Comparison of ENCODE assay signal across 8 mouse cellular contexts in the genomic region with DNA sequence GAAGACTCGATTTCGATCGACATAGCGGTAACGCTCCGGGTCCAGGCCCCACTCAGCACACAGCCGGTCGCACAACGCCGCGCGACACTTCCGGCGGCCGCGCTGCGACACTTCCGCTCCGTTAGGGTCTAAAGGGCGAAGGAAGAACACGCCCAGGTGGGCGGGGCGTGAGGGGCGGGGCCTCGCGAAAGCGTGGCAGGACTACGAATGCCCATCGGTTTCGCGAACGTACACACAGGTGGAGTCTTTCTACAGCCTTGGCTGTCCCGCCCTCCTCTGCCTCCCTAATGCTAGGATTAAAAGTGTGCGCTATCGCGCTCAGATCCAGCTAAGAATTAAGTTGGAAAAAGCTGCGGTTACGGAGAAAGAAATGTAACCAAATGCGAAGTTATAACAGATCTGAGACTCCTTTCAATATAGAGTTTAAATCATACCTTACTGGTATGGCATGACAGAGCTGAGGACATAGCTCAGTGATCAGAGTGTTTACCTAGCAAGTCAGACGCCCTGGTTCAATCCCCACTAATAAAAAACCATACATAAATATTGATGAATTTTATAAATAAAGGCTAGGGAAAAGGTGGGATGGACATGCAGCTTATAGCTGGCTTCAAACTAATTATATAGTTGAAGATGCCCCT. TPM values are rescaled to one million over a fixed set of nuclear protein-coding genes. Genes with fewer than 3 reads are reported as not detected.
DNase-seq lines count a peak whose midpoint lies in the region; ATAC-seq lines count a peak whose summit lies in the region.

A gene (minus strand): TSS at position 144 of the 641 bp plus-strand sequence.

- H3K4me3 ChIP-seq in intestine, embryonic 14.5 days (ENCODE audit: low read depth, low read length), result peak within 1 kb of the TSS; percentile 100

- no peaks in the 10 kb centered on the region; the same call in 1 of the 2 replicates for H3K4me1 ChIP-seq in intestine, embryonic 14.5 days (replicated peaks; ENCODE audit: control insufficient read depth, insufficient read depth, low read length)

- H3K27me3 ChIP-seq in intestine, embryonic 14.5 days (replicated peaks; ENCODE audit: control insufficient read depth, insufficient read depth, low read length), result 0 out of 2 replicates have a peak, but pooled peaks cover 3% of the 10 kb centered on the region

- WGBS in intestine, embryonic 14.5 days, result under 1% methylated on average over 40 of the region's 40 CpGs

- H3K4me2 ChIP-seq in intestine, embryonic 14.5 days (ENCODE audit: low read length), result peak within 1 kb of the TSS; percentile 66

- intact Hi-C loops in left cerebral cortex, postnatal 14 days (cut with DNase I), result no loop called here

- H3K36me3 ChIP-seq in intestine, embryonic 14.5 days (ENCODE audit: control insufficient read depth, insufficient read depth, low read length), result peaks cover 28% of the 10 kb centered on the region

- H3K9me3 ChIP-seq in intestine, embryonic 14.5 days (ENCODE audit: control insufficient read depth, low read length), result no peaks in the 10 kb centered on the region

- H3K27ac ChIP-seq in intestine, embryonic 14.5 days (ENCODE audit: low read depth), result peak within 1 kb of the TSS; percentile 69

- peak; percentile 97 to 98 for DNase-seq in adrenal gland, adult (ENCODE audit: inconsistent age in 2 of 2, low spot score in 1 of 2)
- peak; percentile 97 for DNase-seq in embryo, embryonic 10.5 days (ENCODE audit: low spot score)
- DNase-seq in gastrocnemius, postnatal 25 days, result peak; percentile 95
- peak; percentile 99 for DNase-seq in intestine, embryonic 14.5 days (ENCODE audit: low spot score)
- peak; percentile 96 for DNase-seq in left cerebral cortex, postnatal 14 days (ENCODE audit: low spot score in 2 of 2)
- peak; percentile 98 for DNase-seq in mesoderm, embryonic 11.5 days (ENCODE audit: low read depth, low spot score)
- peak; percentile 95 to 96 for DNase-seq in right cerebral cortex, postnatal 36 days (ENCODE audit: low spot score in 2 of 2)
- DNase-seq in yolk sac, embryonic 10.5 days (ENCODE audit: low spot score), result peak; percentile 95

- peak; percentile 98 for ATAC-seq in intestine, embryonic 14.5 days (replicated peaks; ENCODE audit: low FRiP score, low TSS enrichment, low read depth)

- peak within 1 kb of the TSS; percentile 89 for H3K9ac ChIP-seq in intestine, embryonic 14.5 days (ENCODE audit: low read length)

RNA-seq across cellular contexts. Expression of the gene that starts here (rescaled TPM):
- 10 to 100 TPM; 25.3 to 26.2 TPM for total RNA-seq in gastrocnemius, postnatal 25 days (2021)
- polyA plus RNA-seq in intestine, embryonic 14.5 days (2014; fragmentation: Nextera tagmentation; extraction: Ambion mirVana), result 155 and 169 TPM in 2 replicates
- 10 to 100 TPM; 41.8 to 43.5 TPM for total RNA-seq in left cerebral cortex, postnatal 14 days (2021)

Comparison
In these comparisons a context has a peak if more than half of its experiments do, and no peak if none do; other contexts are left out.
1. Peak in every context shown above with its lines: DNase-seq, ATAC-seq, H3K4me3 ChIP-seq and H3K27ac ChIP-seq.